ENCODE assay signal across 8 mouse cellular contexts in genomic region chr9:65215494-65216126, GRCm38 (mm10). TPM values are rescaled to one million over a fixed set of nuclear protein-coding genes. Genes with fewer than 3 reads are reported as not detected.
A peak's percentile ranks its signal among the peaks of the same experiment; 100 is the strongest.
DNase-seq lines count a peak whose midpoint lies in the region; ATAC-seq and TF ChIP-seq lines count a peak whose summit lies in the region.

No protein-coding gene starts in this region.

- peak overlapping the region; percentile 21; the same call in 1 of the 2 replicates for H3K27ac ChIP-seq in thymus, adult 2 months (ENCODE audit: control insufficient read depth, insufficient read depth, low read length)
- peak overlapping the region; percentile 94 for H3K27ac ChIP-seq in kidney, embryonic 15.5 days
- H3K27ac ChIP-seq in midbrain, embryonic 12.5 days (replicated peaks), result peak overlapping the region; percentile 76

- WGBS in thymus, adult 2 months, result 7% methylated on average over 31 of the region's 31 CpGs
- 4% methylated on average over 31 of the region's 31 CpGs for WGBS in kidney, embryonic 15.5 days
- WGBS in midbrain, embryonic 12.5 days, result 12% methylated on average over 31 of the region's 31 CpGs

- no peaks in the 10 kb centered on the region for H3K27me3 ChIP-seq in thymus, adult 2 months (ENCODE audit: control insufficient read depth, insufficient read depth, low read length)
- H3K27me3 ChIP-seq in erythroblast, embryonic 14.5 days (ENCODE audit: control insufficient read depth), result no peaks in the 10 kb centered on the region
- H3K27me3 ChIP-seq in kidney, embryonic 15.5 days, result no peaks in the 10 kb centered on the region
- H3K27me3 ChIP-seq in midbrain, embryonic 12.5 days, result no peaks in the 10 kb centered on the region

- peak; percentile 67 for ATAC-seq in kidney, embryonic 15.5 days (replicated peaks; ENCODE audit: low FRiP score)
- no peak for ATAC-seq in midbrain, embryonic 12.5 days (ENCODE audit: low FRiP score, low read depth)

- H3K9ac ChIP-seq in kidney, embryonic 15.5 days, result peak overlapping the region; percentile 69
- peak overlapping the region; percentile 75 for H3K9ac ChIP-seq in midbrain, embryonic 12.5 days (replicated peaks)

- peak overlapping the region; percentile 93 for H3K4me2 ChIP-seq in kidney, embryonic 15.5 days
- H3K4me2 ChIP-seq in midbrain, embryonic 12.5 days (replicated peaks), result peak overlapping the region; percentile 81

- DNase-seq in thymus, adult 2 months, result no peak
- DNase-seq in thymus, postnatal 10 days (ENCODE audit: low spot score in 2 of 2), result no peak
- DNase-seq in thymus, postnatal 25 days, result no peak
- DNase-seq in layer of hippocampus, adult 9-10 months (ENCODE audit: low spot score), result no peak
- DNase-seq in cerebellum, postnatal 14 days, result no peak

- peaks cover 6% of the 10 kb centered on the region; the same call in 1 of the 2 replicates for H3K9me3 ChIP-seq in erythroblast, embryonic 14.5 days (ENCODE audit: control insufficient read depth, low read length)
- no peaks in the 10 kb centered on the region for H3K9me3 ChIP-seq in kidney, embryonic 15.5 days (replicated peaks)
- H3K9me3 ChIP-seq in midbrain, embryonic 12.5 days, result no peaks in the 10 kb centered on the region

- peak overlapping the region; percentile 97 for H3K4me3 ChIP-seq in thymus, adult 2 months (ENCODE audit: control insufficient read depth, insufficient read depth, low read length)
- H3K4me3 ChIP-seq in erythroblast, embryonic 14.5 days (replicated peaks), result peak overlapping the region; percentile 79
- H3K4me3 ChIP-seq in kidney, embryonic 15.5 days (replicated peaks), result peak overlapping the region; percentile 73
- H3K4me3 ChIP-seq in midbrain, embryonic 12.5 days, result peak overlapping the region; percentile 55

- no peaks in the 10 kb centered on the region for H3K36me3 ChIP-seq in thymus, adult 2 months (ENCODE audit: control insufficient read depth, insufficient read depth, low read length)
- H3K36me3 ChIP-seq in erythroblast, embryonic 14.5 days (ENCODE audit: control insufficient read depth), result peaks cover 30% of the 10 kb centered on the region
- no peaks in the 10 kb centered on the region for H3K36me3 ChIP-seq in kidney, embryonic 15.5 days
- H3K36me3 ChIP-seq in midbrain, embryonic 12.5 days, result no peaks in the 10 kb centered on the region

- TF ChIP-seq CTCF in thymus, adult 2 months (IDR thresholded peaks at IDR 0.05; ENCODE audit: borderline replicate concordance, control insufficient read depth, extremely low read depth, insufficient read depth, low read length, poor library complexity), result no peak; the same call in 1 of the 2 replicates

- TF ChIP-seq POLR2A in thymus, adult 2 months (IDR thresholded peaks at IDR 0.05; ENCODE audit: control insufficient read depth, extremely low read depth, insufficient read depth, low read length, poor library complexity), result no peak

- H3K4me1 ChIP-seq in thymus, adult 2 months (replicated peaks; ENCODE audit: control insufficient read depth, insufficient read depth, low read length), result peaks cover 24% of the 10 kb centered on the region
- peaks cover 61% of the 10 kb centered on the region for H3K4me1 ChIP-seq in erythroblast, embryonic 14.5 days (ENCODE audit: control insufficient read depth)
- H3K4me1 ChIP-seq in kidney, embryonic 15.5 days, result peaks cover 36% of the 10 kb centered on the region
- H3K4me1 ChIP-seq in midbrain, embryonic 12.5 days, result peaks cover 7% of the 10 kb centered on the region

RNA-seq across cellular contexts. Expression of gene Parp16, which starts 20.5 kb away (rescaled TPM):
- 9.3 and 17.1 TPM in 2 replicates for polyA plus RNA-seq in thymus, adult 2 months (2012; rRNA removed)
- 3.0 and 3.3 TPM in 2 replicates for polyA plus RNA-seq in erythroblast, embryonic 14.5 days (2012)
- 7.9 and 8.1 TPM in 2 replicates for polyA plus RNA-seq in kidney, embryonic 15.5 days (2015; fragmentation: Nextera tagmentation; extraction: Ambion mirVana)
- polyA plus RNA-seq in midbrain, embryonic 12.5 days (2016; fragmentation: Nextera tagmentation; extraction: Ambion mirVana), result 5.6 and 6.5 TPM in 2 replicates

RNA-seq across cellular contexts. Expression of gene Cilp, which starts 49.4 kb away (rescaled TPM):
- 1.8 and 2.0 TPM in 2 replicates for polyA plus RNA-seq in thymus, adult 2 months (2012; rRNA removed)
- not detected in 2 replicates for polyA plus RNA-seq in erythroblast, embryonic 14.5 days (2012)
- polyA plus RNA-seq in kidney, embryonic 15.5 days (2015; fragmentation: Nextera tagmentation; extraction: Ambion mirVana), result 0.66 and 1.1 TPM in 2 replicates
- 0.09 and 0.11 TPM in 2 replicates for polyA plus RNA-seq in midbrain, embryonic 12.5 days (2016; fragmentation: Nextera tagmentation; extraction: Ambion mirVana)

Comparison
In these comparisons a context has a peak if more than half of its experiments do, and no peak if none do; other contexts are left out.
1. H3K27ac ChIP-seq: peak in every context shown above with its lines; median percentile 94 in kidney, embryonic 15.5 days; 76 in midbrain, embryonic 12.5 days; 21 in thymus, adult 2 months.